Mouse (Mus musculus) left cerebral cortex, postnatal 10 days (tissue): ENCODE results near the gene Cnr2. TPM values are rescaled to one million over a fixed set of nuclear protein-coding genes. Genes with fewer than 3 reads are reported as not detected.
"Not testable (repeated sequence)": the region's sequence is repeated elsewhere in the genome, so short reads cannot be mapped to it uniquely, and the experiment has no call there.

ENCODE experiments used
- DNase-seq, 2 experiments: peaks; one replicate each; pipeline ENCODE4 v3.0.0; 2021 to 2022; ENCODE audit warnings: low spot score in 2 of 2, mixed read lengths in 1 of 2; ENCODE audit errors: extremely low spot score in 1 of 2
- intact Hi-C: fragments of 180-260 bp; cut with DNase I; formaldehyde crosslinking; loops from one replicate; pipeline ENCODE4 v1.15.1; 2025
- total RNA-seq, 2 experiments: library from RNA; stranded (reverse); gene quantifications; 2 replicates each; pipeline ENCODE4 v1.2.3; 2021

Gene Cnr2
- total RNA-seq, 2 experiments from 2014 or later, result 0.11 TPM; not detected in 1

DNA sequence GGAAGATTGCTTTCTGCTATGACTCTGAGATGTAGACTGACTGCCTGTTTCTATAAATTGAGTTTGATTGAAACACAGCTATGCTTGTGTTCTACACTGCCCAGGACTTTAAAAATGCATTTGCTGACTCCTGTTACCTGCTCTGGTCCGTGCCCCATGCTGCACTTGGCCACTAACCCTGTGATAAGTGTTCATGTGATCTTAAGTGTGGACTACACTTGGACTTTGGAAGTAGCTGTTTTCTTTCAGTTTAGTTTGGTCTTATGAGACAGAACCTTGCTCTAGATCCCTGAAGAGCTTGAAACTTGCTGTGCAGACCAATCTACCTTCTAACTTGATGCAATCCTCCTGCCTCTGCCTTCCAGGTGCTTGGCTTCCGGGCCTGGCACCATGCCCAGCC lies 29.2 kb downstream of the Cnr2 start:
- DNase-seq, result no peak
- intact Hi-C loops, result no loop called here

DNA sequence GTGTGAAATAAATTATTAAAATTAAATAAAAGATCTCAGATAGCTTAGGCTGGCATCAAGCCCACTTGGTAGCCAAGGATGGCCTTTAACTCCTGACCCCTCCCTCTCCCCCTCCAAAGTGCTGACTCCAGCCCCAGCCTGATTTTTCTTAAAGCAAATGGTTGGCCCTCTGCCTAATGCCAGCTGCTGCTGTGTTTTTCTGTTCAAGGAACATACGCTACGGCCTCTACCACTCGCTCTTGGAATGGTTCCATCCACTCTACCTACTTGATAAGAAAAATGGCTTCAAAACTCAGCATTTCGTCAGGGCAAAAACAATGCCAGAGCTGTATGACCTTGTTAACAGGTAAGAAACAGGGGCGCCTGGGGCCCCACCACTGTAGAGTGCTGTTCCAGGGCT lies 30.1 kb downstream of the Cnr2 start:
- DNase-seq, result no peak
- intact Hi-C loops, result no loop called here

DNA sequence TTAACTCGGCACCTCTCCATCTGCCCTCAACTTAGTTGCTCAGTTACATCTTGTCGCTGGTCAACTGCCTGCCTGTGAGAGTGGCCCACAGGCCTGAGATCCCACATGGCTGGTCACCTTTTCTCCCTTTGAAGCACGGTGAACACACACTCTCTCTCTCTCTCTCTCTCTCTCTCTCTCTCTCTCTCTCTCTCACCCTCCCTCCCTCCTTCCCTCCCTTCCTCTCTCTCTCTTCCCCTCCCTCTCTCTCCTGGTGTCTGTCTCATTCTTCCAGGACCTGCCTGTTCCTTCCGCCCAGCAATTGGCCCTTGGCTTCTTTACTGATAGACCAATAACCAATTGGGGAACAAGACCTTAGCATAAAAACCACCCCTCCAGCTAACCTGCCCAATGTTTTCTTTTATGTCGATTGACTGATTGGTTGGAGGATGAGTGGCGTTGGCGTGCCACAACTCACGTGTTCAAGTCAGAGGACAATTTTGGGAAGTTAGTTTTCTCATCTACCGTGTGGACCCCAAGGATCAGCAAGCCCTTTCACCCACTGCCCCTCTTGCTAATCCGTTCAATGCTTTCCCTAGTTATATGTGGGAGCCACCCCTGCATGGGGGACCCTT lies 31.1 kb downstream of the Cnr2 start:
- DNase-seq, result no peak
- intact Hi-C loops, result no loop called here

DNA sequence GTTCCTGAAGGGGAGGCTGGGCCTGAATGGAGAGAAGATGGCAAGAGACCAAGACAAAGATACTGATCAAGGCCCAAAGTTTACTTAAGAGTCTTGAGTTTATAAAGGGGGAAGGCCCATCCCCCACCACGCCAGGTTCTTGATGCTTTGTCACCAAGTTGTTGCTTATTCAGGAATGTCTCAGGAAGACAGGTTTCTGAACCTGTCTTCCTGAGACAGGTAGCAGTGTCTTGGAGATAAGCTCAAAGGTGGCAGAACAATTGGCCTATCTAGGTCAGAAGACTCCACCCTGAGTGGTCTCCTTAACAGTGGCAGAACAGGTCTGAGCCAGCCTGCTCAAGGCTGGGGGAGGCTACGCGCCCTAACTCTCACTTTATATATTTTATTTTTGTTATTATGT lies 31.7 kb downstream of the Cnr2 start:
- intact Hi-C loops, result no loop called here
- no peak for DNase-seq

DNA sequence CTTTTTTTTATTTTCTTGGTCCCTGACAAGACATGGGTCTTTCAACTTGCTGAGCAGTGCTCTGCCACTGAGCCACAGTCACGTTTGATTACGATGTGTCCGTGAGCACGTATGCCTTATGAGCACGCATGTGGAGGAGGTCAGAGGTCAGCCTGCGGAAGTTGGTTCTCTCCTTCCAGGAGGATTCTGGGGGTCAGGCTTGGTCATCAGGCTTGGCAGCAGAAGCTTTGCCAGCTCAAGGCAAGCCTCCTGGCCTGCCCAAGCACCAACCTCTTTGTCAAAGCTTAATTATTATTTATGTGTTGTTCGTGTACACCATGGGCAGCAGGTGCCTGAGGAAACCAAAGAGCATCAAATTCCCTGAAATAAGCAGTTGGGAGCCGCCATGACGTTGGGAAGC lies 33.2 kb downstream of the Cnr2 start:
- intact Hi-C loops, result no loop called here
- no peak for DNase-seq

DNA sequence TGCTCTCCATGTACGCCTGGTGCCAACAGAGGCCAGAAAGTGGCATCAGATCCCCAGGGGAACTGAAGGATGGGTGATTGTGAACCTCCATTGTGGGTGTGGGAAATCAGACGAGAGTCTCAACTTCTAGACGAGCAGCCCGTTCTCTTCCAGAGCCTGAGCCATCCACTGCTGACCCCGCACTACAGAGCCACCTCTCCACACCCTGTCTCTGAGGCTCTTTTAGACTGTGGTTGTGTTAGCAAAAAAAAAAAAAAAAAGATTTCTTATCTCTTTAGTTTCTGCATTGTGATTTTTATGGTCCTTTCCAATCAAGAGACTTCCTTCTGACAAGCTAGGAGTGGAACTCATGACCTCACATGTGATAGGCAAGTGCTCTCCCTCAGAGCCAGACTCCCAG lies 34.2 kb downstream of the Cnr2 start:
- intact Hi-C loops, result no loop called here
- DNase-seq, result no peak

DNA sequence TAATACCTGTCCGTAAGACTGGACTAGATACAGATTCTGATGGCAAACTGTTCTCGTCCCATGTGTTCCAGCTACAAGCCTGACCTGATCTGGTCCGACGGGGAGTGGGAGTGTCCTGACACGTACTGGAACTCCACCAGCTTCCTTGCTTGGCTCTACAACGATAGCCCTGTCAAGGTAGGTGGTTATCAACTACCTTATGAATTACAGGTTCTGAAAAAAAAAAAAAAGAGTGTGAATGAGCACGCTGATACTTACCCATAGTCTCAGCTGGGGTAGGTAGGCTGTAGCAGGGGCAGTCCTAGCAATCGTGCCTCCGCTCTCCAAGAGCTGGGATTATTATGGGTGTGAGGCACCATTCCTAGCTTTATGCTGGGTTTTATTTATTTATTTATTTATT lies 34.6 kb downstream of the Cnr2 start:
- DNase-seq, result no peak
- intact Hi-C loops, result no loop called here

DNA sequence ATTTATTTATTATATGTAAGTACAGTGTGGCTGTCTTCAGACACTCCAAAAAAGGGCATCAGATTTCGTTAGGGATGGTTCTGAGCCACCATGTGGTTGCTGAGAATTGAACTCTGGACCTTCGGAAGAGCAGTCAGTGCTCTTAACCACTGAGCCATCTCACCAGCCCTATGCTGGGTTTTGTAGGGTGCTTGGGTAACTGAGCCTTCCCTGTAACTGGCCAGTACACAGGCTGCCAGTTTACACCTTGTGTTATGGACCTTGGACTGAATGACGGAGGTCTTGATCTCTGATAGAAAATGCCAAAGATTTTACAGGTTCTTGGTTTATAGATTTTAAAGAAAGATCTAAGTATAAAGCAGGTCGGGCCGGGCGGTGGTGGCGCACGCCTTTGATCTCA lies 35.0 kb downstream of the Cnr2 start:
- intact Hi-C loops, result no loop called here

DNA sequence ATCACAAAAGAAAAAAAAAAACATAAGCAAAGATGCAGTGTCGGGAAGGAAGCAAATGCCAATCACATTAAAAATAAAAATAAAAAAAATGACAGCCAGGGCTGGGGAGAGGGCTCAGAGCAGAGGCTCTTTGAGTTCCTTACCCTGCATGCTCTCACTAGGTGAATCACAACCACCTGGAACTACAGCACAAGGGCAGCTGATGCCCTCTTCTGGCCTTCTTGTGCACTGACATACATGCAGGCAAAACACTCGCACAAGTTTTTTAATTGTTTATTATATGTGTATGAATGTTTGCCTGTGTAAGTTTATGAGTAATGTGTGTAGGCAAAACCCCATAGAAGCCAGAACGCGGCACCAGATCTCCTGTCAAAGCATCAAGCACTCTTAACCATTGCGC lies 36.6 kb downstream of the Cnr2 start:
- DNase-seq, result no peak
- intact Hi-C loops, result no loop called here

More for the DNA sequence above, 35.0 kb downstream of the Cnr2 start:
- DNase-seq, result no peak

DNA sequence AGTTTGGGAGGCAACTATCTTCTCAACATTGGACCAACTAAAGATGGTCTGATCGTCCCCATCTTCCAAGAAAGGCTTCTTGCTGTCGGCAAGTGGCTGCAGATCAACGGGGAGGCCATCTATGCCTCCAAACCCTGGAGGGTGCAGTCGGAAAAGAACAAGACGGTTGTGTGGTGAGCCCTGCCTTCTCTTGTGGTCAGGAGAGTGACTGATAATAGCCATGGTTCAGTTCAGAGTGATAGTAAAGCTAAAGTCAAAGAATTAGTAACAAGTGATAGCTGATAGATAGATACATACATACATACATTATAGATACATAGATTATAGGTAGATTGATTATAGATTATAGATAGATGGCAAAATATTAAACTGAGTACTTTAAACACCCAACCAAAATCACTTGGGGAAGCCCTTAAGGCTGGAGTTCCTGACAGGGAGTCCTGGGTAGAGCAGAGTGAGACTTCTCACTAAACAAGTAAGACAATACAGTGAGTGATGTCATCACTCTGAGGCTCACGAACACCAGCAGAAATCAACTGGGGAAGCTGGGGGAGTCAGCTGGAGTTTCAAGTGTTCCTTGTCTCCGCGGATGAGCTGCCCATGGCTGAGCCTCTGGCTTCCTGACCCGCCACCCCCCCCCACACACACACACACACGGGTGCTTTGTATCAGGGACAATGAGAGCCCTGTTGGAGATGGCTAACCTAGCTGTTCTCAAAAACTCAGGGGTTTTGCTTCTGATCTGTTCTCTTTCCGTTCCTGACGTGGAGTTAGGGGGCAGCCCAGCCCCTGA lies 39.7 kb downstream of the Cnr2 start:
- intact Hi-C loops, result no loop called here
- no peak for DNase-seq

DNA sequence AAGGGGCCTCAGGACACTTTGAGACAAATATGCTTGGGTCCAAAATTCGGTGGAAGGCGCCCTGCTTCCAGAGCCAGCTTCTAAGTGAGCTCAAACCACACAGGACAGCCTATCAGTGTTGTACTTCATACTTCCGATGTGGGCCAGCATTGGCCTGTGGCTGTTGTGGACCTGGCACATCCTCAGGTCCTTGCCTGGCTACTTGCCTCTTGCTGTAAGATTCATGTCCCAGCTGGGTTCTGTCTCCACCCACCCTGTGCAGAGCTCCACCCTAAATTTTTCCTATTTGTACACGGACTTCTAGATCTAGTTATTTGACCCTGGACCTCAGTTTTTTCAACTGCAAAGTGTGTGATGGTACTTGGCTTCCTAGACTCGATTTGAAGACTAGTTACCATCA lies 40.3 kb downstream of the Cnr2 start:
- intact Hi-C loops, result no loop called here
- DNase-seq, result no peak

DNA sequence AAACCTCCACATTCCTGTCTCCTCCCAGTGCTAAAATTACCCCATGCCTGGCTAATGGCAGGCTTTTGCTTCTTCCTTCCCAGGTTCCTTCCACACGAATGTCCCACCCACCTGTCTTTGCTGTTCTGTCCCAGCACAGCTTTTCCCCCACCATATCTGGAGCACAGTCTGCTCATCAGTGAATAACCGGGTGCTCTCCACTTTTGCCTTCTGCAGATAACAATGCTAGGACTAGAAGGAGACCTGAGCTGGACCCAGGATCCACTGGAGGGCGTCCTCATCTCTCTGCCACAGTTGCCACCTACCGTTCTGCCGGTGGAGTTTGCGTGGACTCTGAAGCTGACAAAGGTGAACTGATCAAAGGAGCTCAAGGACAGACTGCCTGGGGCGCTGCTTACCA lies 43.7 kb downstream of the Cnr2 start:
- DNase-seq, result no peak
- intact Hi-C loops, result no loop called here

DNA sequence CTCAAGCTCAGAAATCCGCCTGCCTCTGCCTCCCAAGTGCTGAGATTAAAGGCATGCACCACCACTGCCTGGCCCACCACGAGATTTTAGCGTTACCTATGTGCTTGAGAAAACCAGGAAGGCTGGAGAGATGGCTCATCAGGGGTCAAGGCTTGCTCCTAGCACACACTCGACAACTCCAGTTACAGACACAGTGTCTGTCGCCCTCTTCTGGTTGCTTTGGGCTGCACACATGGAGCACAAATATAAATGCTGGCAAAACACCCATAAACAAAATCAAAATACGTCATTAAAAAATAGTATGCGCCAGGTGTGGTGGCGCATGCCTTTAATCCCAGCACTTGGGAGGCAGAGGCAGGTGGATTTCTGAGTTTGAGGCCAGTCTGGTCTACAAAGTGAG lies 45.8 kb downstream of the Cnr2 start:
- DNase-seq, intact Hi-C loops: not testable (repeated sequence)

DNA sequence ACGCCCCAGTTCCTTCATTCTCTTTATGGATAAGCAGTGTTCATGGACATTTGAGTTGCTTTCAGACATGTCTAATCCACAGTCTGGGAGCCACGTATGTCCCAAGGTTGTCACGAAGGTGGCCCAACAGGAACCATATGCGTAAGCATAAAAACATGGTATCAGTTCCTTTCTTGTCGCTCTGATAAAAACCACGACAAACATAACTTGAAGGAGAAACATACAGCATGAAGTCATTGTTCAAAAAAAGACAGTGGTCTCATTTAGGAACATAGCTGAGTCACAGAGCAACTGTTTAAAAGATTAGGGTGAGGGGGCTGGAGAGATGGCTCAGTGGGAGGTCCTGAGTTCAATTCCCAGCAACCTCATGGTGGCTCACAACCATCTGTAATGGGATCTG lies 47.0 kb downstream of the Cnr2 start:
- DNase-seq, result no peak
- intact Hi-C loops, result no loop called here

DNA sequence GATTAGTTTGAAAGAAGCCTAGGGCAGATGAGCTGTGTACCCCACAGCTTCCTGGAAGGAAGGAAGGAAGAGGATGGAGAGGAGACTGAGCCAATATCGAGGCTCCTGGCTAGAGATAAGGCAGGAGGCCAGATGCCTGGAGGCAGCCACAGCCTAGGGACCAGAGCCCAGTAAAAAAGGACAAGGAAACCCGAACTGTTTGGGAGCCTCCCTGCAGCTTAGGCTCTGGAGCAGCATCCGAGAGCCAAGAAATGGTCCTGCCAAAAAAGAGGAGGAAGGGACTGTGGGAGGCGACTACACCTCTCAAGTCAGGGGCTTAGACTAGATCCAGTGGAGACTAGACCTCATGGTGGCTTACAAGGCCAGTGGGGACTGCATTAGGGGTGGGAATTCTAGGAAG lies 48.2 kb downstream of the Cnr2 start:
- intact Hi-C loops, result no loop called here
- no peak for DNase-seq

DNA sequence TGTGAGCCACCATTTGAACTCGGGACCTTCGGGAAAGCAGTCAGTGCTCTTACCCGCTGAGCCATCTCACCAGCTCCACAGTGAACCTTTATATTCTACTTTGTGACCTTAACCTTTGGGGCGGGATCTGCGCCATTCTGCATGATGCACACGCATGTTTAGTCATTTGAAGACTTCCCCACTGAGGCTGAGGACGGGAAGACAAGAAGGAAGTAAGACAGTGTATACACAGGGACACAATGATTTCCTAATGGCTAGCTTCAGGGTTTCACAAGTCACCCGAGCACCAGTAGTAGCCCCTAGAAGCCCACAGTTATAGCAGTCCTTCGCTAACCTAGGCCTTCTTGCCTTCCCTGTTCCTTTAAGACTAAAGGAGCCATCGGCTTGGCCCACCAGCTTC lies 50.5 kb downstream of the Cnr2 start:
- intact Hi-C loops, result loop anchor here (5.0 kb wide), 1 partner anchor 53 kb away; no protein-coding TSS in a partner anchor
- DNase-seq, result no peak

DNA sequence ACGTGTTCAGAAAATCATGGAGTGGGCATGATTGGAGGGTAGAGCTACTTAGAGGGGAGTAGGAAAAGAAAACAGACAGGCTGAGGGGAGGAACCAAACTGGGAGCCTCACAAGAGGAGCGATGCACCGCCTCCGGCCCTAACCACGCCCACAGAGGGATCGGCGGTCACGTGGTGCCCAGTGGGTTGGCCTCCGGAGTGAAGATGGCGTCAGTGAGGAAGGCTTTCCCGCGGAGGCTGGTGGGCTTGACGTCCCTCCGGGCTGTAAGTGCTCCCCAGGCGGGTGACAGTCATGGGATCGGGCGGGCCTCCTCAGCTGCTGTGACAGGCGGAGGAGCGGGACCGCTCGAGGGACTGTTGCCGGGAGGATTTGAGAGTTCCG lies 51.1 kb downstream of the Cnr2 start, which contains the start of gene Hmgcl:
Gene Hmgcl, plus strand, starts transcription at position 171 of the 381 bp plus-strand sequence.
- intact Hi-C loops, result loop anchor here (5.0 kb wide), 1 partner anchor 54 kb away; no protein-coding TSS in a partner anchor
- DNase-seq, result peak; percentile 95 to 97

DNA sequence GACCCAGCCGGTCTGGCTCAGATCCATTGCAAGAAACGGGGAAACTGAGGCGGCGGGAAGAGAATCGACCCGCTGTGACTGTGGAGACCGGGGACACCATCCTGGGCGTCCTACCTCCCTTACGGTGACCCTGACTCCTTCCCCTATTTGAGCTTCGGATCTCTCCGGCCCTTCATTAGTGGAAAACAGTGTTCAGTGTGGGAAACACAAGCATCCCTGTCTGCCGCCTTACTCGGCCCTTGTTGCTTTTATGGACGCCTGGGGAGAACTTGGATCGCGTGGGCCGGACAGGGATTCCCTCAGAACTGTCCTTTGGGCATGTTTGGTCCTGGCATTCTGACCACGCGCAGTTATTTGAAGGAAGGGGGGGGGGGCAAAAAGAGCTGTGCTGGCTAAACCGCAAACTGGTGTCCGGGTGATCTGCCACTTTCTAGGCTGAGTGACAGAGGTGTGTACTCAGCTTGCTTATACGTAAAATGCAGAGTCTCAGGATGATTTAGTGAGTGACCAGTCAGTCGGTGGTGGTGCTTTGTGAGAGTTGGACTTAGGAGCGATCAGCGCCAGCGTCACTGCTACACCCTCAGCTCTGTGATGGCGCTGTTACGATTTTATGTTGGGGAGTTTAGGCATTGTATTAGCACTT lies 51.6 kb downstream of the Cnr2 start:
- DNase-seq, result no peak
- intact Hi-C loops, result loop anchor here (5.0 kb wide), 1 partner anchor 54 kb away; no protein-coding TSS in a partner anchor

DNA sequence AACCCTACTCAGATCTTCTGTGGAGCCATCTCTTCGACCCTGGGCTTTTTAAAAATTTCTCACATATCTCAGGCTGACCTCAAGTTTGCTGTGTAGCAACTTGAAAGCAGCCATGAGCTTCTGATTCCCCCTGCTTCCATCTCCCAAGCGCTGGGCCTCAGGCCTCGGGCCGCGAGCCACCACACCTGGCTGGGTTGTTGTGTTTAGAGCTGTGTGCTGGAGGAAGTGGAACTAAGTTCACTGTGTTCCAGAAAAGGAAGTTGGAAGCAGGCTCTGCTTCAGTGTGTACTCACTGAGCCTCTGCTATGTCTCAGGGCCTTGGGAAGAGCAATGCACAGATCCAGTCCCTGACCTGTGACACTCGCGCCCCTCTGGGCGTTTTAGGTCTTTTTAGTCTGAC lies 52.9 kb downstream of the Cnr2 start:
- DNase-seq, result no peak
- intact Hi-C loops, result loop anchor here (5.0 kb wide), 1 partner anchor 56 kb away; no protein-coding TSS in a partner anchor

DNA sequence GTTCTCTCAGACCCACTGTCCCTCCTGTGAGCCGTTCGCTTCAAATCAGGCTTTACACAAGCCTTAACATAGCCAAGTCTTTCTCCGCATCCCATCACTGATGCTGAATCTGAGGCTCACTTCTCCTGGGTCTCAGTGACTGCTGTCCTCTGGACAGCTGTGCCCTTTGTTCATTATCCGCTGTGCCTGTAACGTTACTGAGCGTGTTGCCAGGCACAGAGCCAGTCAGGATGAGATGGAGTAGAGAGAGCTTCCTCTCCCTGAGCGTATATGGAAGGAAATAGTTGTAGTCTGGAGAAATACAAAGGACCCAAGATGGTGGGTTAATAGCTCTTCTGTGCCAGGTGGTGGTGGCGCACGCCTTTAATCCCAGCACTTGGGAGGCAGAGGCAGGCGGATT lies 54.3 kb downstream of the Cnr2 start:
- DNase-seq, result no peak
- intact Hi-C loops, result loop anchor here (5.0 kb wide), 1 partner anchor 57 kb away; no protein-coding TSS in a partner anchor
